Mouse (Mus musculus) C2C12 (cell line): ENCODE data around the gene Pigq. TPM values are rescaled to one million over a fixed set of nuclear protein-coding genes. Genes with fewer than 3 reads are reported as not detected.
A peak's percentile ranks its signal among the peaks of the same experiment; 100 is the strongest.

Experiments used
- H3K27me3 ChIP-seq: one replicate; pipeline ENCODE4 v1.6.1; 2011; ENCODE audit not compliant: control insufficient read depth, insufficient read depth, insufficient read length
- H3K36me3 ChIP-seq: one replicate; pipeline ENCODE4 v1.6.1; 2011; ENCODE audit not compliant: control insufficient read depth, insufficient read depth
- H3K4me3 ChIP-seq: one replicate; pipeline ENCODE4 v1.5.1; 2011; ENCODE audit warnings: mild to moderate bottlenecking, control low read depth; ENCODE audit not compliant: poor library complexity, insufficient read depth, severe bottlenecking
- H3K79me2 ChIP-seq: one replicate; pipeline ENCODE4 v1.6.1; 2011; ENCODE audit not compliant: control insufficient read depth, insufficient read depth
- H3K79me3 ChIP-seq: one replicate; pipeline ENCODE4 v1.6.1; 2011; ENCODE audit warnings: low read depth, control low read depth
- H3ac ChIP-seq: one replicate; pipeline ENCODE3; 2011; ENCODE audit warnings: low read depth; ENCODE audit not compliant: control insufficient read depth, insufficient read length
- CEBPB ChIP-seq: IDR thresholded peaks from one replicate; pipeline ENCODE4 v1.6.1; 2011; ENCODE audit warnings: low read depth, mild to moderate bottlenecking, control low read depth, moderate library complexity
- CTCF ChIP-seq: IDR thresholded peaks from one replicate; pipeline ENCODE4 v1.5.1; 2011; ENCODE audit not compliant: control insufficient read depth, insufficient read depth, insufficient read length
- FOSL1 ChIP-seq: IDR thresholded peaks from one replicate; pipeline ENCODE4 v1.8.0; 2011; ENCODE audit warnings: mild to moderate bottlenecking, low read length; ENCODE audit not compliant: poor library complexity, insufficient read depth, severe bottlenecking
- MAX ChIP-seq: IDR thresholded peaks from one replicate; pipeline ENCODE4 v1.6.1; 2011; ENCODE audit warnings: mild to moderate bottlenecking, control low read depth
- MYOD1 ChIP-seq: IDR thresholded peaks from one replicate; pipeline ENCODE4 v1.6.1; 2011; ENCODE audit warnings: low read depth; ENCODE audit not compliant: control insufficient read depth, insufficient read length
- MYOG ChIP-seq: IDR thresholded peaks from one replicate; pipeline ENCODE4 v1.6.1; 2011; ENCODE audit not compliant: control insufficient read depth, insufficient read length; ENCODE audit errors: extremely low read depth
- USF1 ChIP-seq: IDR thresholded peaks from one replicate; pipeline ENCODE4 v1.6.1; 2011; ENCODE audit warnings: low read depth, mild to moderate bottlenecking, control low read depth, moderate library complexity
- polyA plus RNA-seq: library from polyadenylated mRNA; unstranded; fragments of >200 nt; fragmentation: generic; extraction: Trizol; gene quantifications from one replicate; pipeline ENCODE4 v1.2.1, GENCODE M21; 2012; ENCODE audit warnings: missing spikeins

Pigq gene
- polyA plus RNA-seq, 1 experiment = 43.5 TPM

DNA sequence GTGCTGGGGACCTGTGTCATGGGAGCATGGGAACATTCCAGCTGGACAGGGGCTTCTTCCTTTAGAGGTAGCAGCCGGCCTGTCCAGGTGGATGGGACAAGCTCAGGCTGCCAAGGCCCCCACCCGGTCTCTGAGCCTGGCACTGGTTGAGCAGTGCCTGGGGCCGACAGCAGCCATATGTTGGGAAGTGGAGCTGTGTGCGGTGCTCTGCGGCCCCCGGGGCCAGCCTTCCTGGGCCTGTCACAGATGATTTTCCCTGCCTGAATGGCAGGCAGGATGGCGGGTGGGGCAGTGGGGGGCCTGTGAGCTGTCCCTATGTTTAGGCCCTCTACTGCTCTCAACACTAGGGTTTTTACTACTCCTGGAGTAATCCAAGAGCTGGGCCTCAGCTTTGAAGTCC, 11.5 kb upstream of the Pigq start:
- Histone ChIP-seq H3K79me3 (no peaks in the 10 kb centered on the region), H3ac (no peak overlapping the region), H3K79me2 (no peaks in the 10 kb centered on the region), H3K36me3 (no peaks in the 10 kb centered on the region), H3K27me3 (peaks cover 24% of the 10 kb centered on the region), H3K4me3 (no peak overlapping the region)
- TF ChIP-seq FOSL1 (no peak), CEBPB (no peak), MYOG (no peak), MYOD1 (no peak), USF1 (no peak), CTCF (no peak), MAX (no peak)

- no peak for TF ChIP-seq MYOG
- no peak for TF ChIP-seq CEBPB
- no peak for TF ChIP-seq USF1
- TF ChIP-seq CTCF = no peak
- TF ChIP-seq MYOD1 = no peak
- TF ChIP-seq MAX = no peak
- TF ChIP-seq FOSL1 = no peak
- Histone ChIP-seq H3K27me3 (peaks cover 29% of the 10 kb centered on the region), H3K79me2 (no peaks in the 10 kb centered on the region), H3ac (no peak overlapping the region), H3K36me3 (no peaks in the 10 kb centered on the region), H3K4me3 (no peak overlapping the region), H3K79me3 (no peaks in the 10 kb centered on the region)
Observed at GRCm38 (mm10) chr17:25955736-25956135, 11.0 kb upstream of the Pigq start.

GRCm38 (mm10) chr17:25954671-25955070, 9.9 kb upstream of the Pigq start:
- H3ac ChIP-seq = no peak overlapping the region
- no peaks in the 10 kb centered on the region for H3K79me3 ChIP-seq
- no peak overlapping the region for H3K4me3 ChIP-seq
- TF ChIP-seq MYOD1 (no peak), MYOG (no peak), CTCF (no peak), MAX (no peak), FOSL1 (no peak), USF1 (no peak), CEBPB (no peak)
- H3K36me3 ChIP-seq = no peaks in the 10 kb centered on the region
- peaks cover 38% of the 10 kb centered on the region for H3K27me3 ChIP-seq
- no peaks in the 10 kb centered on the region for H3K79me2 ChIP-seq

GRCm38 (mm10) chr17:25953161-25953560, 8.4 kb upstream of the Pigq start:
- TF ChIP-seq MYOD1 (no peak), MYOG (no peak), USF1 (no peak), MAX (no peak), FOSL1 (no peak), CEBPB (no peak), CTCF (no peak)
- no peaks in the 10 kb centered on the region for H3K79me3 ChIP-seq
- no peak overlapping the region for H3ac ChIP-seq
- H3K79me2 ChIP-seq = no peaks in the 10 kb centered on the region
- H3K36me3 ChIP-seq = no peaks in the 10 kb centered on the region
- H3K27me3 ChIP-seq = peaks cover 38% of the 10 kb centered on the region
- H3K4me3 ChIP-seq = no peak overlapping the region

DNA sequence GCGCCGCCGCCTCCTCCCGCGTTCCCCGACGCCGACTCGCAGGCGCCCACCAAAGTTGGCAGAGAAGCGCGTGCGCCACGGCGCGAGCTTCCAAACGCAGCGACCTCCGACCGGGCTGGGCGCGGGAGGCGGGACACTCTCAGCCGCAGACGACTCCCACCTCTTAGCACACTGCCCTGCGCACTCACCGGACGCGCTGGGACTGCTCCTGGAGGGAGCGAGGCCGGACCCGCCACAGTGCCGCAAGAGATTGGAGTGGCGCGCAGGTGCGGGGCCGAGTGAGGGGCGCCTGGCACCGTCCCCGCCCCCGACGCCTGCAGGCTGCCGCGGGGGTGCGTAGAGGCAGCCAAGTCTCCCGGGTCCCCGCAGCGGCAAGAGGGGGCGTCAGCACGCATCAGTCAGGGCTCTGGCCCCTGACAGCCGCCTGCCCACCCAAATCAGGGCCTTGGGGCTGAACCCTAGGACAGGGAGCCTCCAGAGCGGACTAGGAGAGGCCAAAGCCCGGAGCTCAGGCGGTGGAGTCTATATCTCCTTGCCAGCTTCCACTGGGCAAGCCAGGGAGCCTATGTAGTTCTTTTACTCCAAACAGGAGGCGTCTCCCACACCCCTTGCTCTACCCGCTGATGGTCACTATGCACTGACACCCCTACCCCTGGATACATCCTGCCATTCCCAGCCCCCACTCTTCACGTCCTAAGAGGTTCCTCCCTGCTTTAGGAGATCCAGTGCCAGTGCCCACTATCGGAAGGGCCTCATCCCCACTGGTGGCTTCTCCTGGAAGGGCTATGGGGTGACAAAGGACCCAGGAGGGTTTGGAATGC, 7.3 kb upstream of the Pigq start, which contains the start of gene A930017K11Rik:
TSS of gene A930017K11Rik (minus strand) at position 763 of the 821 bp plus-strand sequence.
- Histone ChIP-seq H3K79me3 (no peaks in the 10 kb centered on the region), H3K4me3 (no peak within 1 kb of the TSS), H3ac (peak within 1 kb of the TSS; percentile 30), H3K27me3 (peaks cover 38% of the 10 kb centered on the region), H3K79me2 (no peaks in the 10 kb centered on the region), H3K36me3 (no peaks in the 10 kb centered on the region)
- TF ChIP-seq MYOD1 = no peak
- no peak for TF ChIP-seq CTCF
- TF ChIP-seq FOSL1 = no peak
- TF ChIP-seq MAX = no peak
- no peak for TF ChIP-seq USF1
- no peak for TF ChIP-seq MYOG
- TF ChIP-seq CEBPB = no peak
